Mouse (Mus musculus) stomach, embryonic 16.5 days (tissue): ENCODE results near the gene Ephb2. TPM values are rescaled to one million over a fixed set of nuclear protein-coding genes. Genes with fewer than 3 reads are reported as not detected.
A peak's percentile ranks its signal among the peaks of the same experiment; 100 is the strongest.

Experiments
- ATAC-seq: fragments of 200-750 bp; cut with Nextera tagmentation; 2 replicates; pipeline ENCODE4 v1.8.0; 2017; ENCODE audit warnings: moderate number of reproducible peaks, moderate TSS enrichment; ENCODE audit not compliant: insufficient read depth, low FRiP score
- H3K27ac ChIP-seq: fragments of 300-500 bp; sonication (generic); 2 replicates; pipeline ENCODE4 v1.5.1; 2014; ENCODE audit warnings: low read length
- H3K27me3 ChIP-seq: fragments of 300-500 bp; sonication (generic); 2 replicates; pipeline ENCODE4 v1.6.1; 2014; ENCODE audit warnings: low read length, control low read depth, mixed read lengths; ENCODE audit not compliant: control insufficient read depth, insufficient read depth
- H3K36me3 ChIP-seq: fragments of 300-500 bp; sonication (generic); 2 replicates; pipeline ENCODE4 v1.6.1; 2014; ENCODE audit warnings: low read length; ENCODE audit not compliant: control insufficient read depth, insufficient read depth
- H3K4me1 ChIP-seq: fragments of 300-500 bp; sonication (generic); 2 replicates; pipeline ENCODE4 v1.6.1; 2014; ENCODE audit warnings: low read length, control low read depth, mixed read lengths; ENCODE audit not compliant: control insufficient read depth, insufficient read depth
- H3K4me2 ChIP-seq: fragments of 300-500 bp; sonication (generic); 2 replicates; pipeline ENCODE4 v1.6.1; 2014; ENCODE audit warnings: low read depth, low read length, mixed read lengths
- H3K4me3 ChIP-seq: fragments of 300-500 bp; sonication (generic); replicated peaks from 2 replicates; pipeline ENCODE4 v1.5.1; 2014; ENCODE audit warnings: mild to moderate bottlenecking, low read length
- H3K9ac ChIP-seq: fragments of 300-500 bp; sonication (generic); 2 replicates; pipeline ENCODE4 v1.6.1; 2014; ENCODE audit warnings: low read length
- H3K9me3 ChIP-seq: fragments of 300-500 bp; sonication (generic); replicated peaks from 2 replicates; pipeline ENCODE4 v1.6.1; 2016; ENCODE audit warnings: low read length, control low read depth; ENCODE audit not compliant: control insufficient read depth
- WGBS: fragments of 180-500 bp; shearing (Covaris S2); extraction: QIAGEN DNeasy Blood & Tissue Kit; methylation state at CpG from one replicate; pipeline ENCODE4 v1.1.7; 2014; 5-methylcytosine and 5-hydroxymethylcytosine counted together
- polyA plus RNA-seq: library from polyadenylated mRNA; unstranded; fragments of >200 nt; fragmentation: Nextera tagmentation; extraction: Ambion mirVana; gene quantifications from 2 replicates; pipeline ENCODE4 v1.2.1, GENCODE M21; 2015

Ephb2 gene
- polyA plus RNA-seq, 1 experiment from 2014 or later: 3.8 TPM

DNA sequence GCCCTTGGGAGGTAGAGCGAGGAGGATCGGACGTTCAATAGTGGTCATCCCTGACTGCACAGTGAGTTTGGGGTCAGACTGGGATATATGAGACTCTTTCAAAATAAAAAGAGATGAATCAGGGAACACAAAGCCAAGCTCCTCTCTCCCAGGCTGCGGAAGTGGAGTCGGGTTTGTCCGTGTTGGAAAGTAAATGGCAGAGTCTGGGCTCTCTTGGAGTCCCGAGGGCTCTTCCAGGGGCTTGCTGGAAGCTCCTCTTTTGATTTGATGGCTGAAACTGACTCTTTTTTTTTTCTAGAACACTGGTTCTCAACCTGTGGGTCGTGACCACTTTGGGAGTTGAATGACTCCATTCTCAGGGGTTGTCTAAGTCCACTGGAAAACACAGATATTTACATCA lies 185.5 kb downstream of the Ephb2 start:
- no peak overlapping the region for H3K4me2 ChIP-seq
- WGBS: 82% methylated on average over 8 of the region's 8 CpGs
- ATAC-seq: no peak

GRCm38 (mm10) chr4:136649480-136650196 lies 186.2 kb downstream of the Ephb2 start:
- Histone ChIP-seq H3K9me3 (no peaks in the 10 kb centered on the region), H3K9ac (peak overlapping the region; percentile 54), H3K27me3 (no peaks in the 10 kb centered on the region), H3K4me1 (peaks cover 8% of the 10 kb centered on the region), H3K27ac (no peak overlapping the region; the same call in 1 of the 2 replicates), H3K4me2 (peak overlapping the region; percentile 51), H3K4me3 (peak overlapping the region; percentile 23), H3K36me3 (no peaks in the 10 kb centered on the region)
- peak; percentile 54; the same call in 1 of the 2 replicates for ATAC-seq
- 35% methylated on average over 13 of the region's 13 CpGs for WGBS

More for the DNA sequence above, 185.5 kb downstream of the Ephb2 start:
- Histone ChIP-seq H3K9me3 (no peaks in the 10 kb centered on the region), H3K4me3 (no peak overlapping the region), H3K27me3 (no peaks in the 10 kb centered on the region), H3K36me3 (no peaks in the 10 kb centered on the region), H3K27ac (no peak overlapping the region), H3K4me1 (peaks cover 8% of the 10 kb centered on the region), H3K9ac (no peak overlapping the region)

DNA sequence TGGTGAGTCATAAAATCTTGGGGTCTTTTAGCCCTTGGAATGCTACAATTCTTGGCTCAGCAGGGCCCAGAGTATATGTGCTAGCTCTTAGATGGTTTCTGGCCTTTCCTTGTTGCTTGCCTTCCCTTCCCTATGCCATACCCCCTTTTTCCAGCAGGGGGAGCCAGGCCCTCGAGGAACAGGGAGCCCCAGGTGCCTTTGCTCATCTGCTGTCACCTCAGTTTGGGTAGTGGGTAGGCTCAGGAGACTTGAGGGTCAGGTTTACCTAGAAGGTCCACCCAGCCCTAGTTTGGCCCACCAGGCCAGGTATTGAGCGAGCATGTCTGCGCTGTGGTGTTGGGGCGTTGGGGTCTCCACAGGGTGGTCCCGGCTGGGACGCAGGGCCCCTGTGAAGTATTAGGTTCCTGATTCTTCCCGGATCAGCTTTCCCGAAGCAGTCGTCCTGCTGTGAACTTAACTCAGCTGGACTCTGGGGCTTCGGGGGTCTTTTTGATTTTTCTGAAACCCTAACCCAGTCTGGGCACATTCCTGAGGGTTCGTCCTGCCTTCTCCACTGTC lies 186.8 kb downstream of the Ephb2 start:
- Histone ChIP-seq H3K9ac (peak overlapping the region; percentile 54), H3K4me3 (peak overlapping the region; percentile 23), H3K27ac (no peak overlapping the region; the same call in 1 of the 2 replicates), H3K9me3 (no peaks in the 10 kb centered on the region), H3K36me3 (no peaks in the 10 kb centered on the region), H3K27me3 (no peaks in the 10 kb centered on the region), H3K4me2 (peak overlapping the region; percentile 51), H3K4me1 (peaks cover 8% of the 10 kb centered on the region)
- WGBS: 8% methylated on average over 11 of the region's 11 CpGs
- peak; percentile 22; the same call in 1 of the 2 replicates for ATAC-seq

DNA sequence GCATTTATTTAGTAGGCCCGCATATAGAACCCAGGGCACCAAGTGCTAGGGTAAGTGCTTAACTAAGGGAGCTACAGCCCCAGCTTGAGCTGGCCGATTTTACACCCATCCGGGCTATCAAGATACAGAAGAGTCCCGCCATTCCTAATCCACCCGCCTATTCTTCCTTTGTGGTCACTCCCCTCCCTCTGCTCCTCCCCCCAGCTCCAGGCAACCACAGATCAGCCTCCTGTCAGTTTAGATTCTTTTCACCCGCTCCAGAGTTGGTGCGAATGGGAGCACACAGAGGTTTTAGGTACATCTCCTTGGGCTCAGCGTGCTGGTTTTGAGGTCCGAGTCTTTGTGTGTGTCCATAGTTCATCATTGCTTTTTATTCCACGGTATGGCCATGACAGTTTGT lies 196.9 kb downstream of the Ephb2 start:
- no peaks in the 10 kb centered on the region for H3K9me3 ChIP-seq
- H3K27ac ChIP-seq: no peak overlapping the region
- no peak for ATAC-seq
- peaks cover 11% of the 10 kb centered on the region; the same call in 1 of the 2 replicates for H3K4me1 ChIP-seq
- H3K36me3 ChIP-seq: no peaks in the 10 kb centered on the region
- H3K9ac ChIP-seq: 0 out of 2 replicates have a peak overlapping the region, but pooled peaks have one; percentile 35
- peak overlapping the region; percentile 12; the same call in 1 of the 2 replicates for H3K4me3 ChIP-seq
- H3K27me3 ChIP-seq: peaks cover 15% of the 10 kb centered on the region
- WGBS: 11% methylated on average over 10 of the region's 10 CpGs
- H3K4me2 ChIP-seq: peak overlapping the region; percentile 95

- no peaks in the 10 kb centered on the region for H3K36me3 ChIP-seq
- H3K27me3 ChIP-seq: peaks cover 15% of the 10 kb centered on the region
- H3K4me1 ChIP-seq: peaks cover 11% of the 10 kb centered on the region; the same call in 1 of the 2 replicates
- H3K4me2 ChIP-seq: peak overlapping the region; percentile 95
- H3K9me3 ChIP-seq: no peaks in the 10 kb centered on the region
- H3K4me3 ChIP-seq: no peak overlapping the region
- H3K27ac ChIP-seq: no peak overlapping the region
- ATAC-seq: 0 out of 2 replicates have a peak, but pooled peaks have one; percentile 4
- H3K9ac ChIP-seq: no peak overlapping the region
- 51% methylated on average over 7 of the region's 7 CpGs for WGBS
Observed at GRCm38 (mm10) chr4:136638230-136638750, 197.5 kb downstream of the Ephb2 start.

- peak overlapping the region; percentile 57 for H3K4me3 ChIP-seq
- H3K9me3 ChIP-seq: no peaks in the 10 kb centered on the region
- peaks cover 11% of the 10 kb centered on the region; the same call in 1 of the 2 replicates for H3K4me1 ChIP-seq
- peak; percentile 27; the same call in 1 of the 2 replicates for ATAC-seq
- 1% methylated on average over 75 of the region's 76 CpGs for WGBS
- H3K27ac ChIP-seq: no peak overlapping the region
- peaks cover 15% of the 10 kb centered on the region for H3K27me3 ChIP-seq
- H3K4me2 ChIP-seq: peak overlapping the region; percentile 95
- no peaks in the 10 kb centered on the region for H3K36me3 ChIP-seq
- peak overlapping the region; percentile 73 for H3K9ac ChIP-seq
Observed at GRCm38 (mm10) chr4:136637563-136638229, 198.1 kb downstream of the Ephb2 start.

- Histone ChIP-seq H3K27ac (no peak overlapping the region), H3K9ac (peak overlapping the region; percentile 73), H3K4me2 (peak overlapping the region; percentile 95), H3K9me3 (no peaks in the 10 kb centered on the region), H3K4me1 (peaks cover 11% of the 10 kb centered on the region; the same call in 1 of the 2 replicates), H3K4me3 (peak overlapping the region; percentile 57), H3K27me3 (peaks cover 15% of the 10 kb centered on the region), H3K36me3 (no peaks in the 10 kb centered on the region)
- 14% methylated on average over 37 of the region's 37 CpGs for WGBS
- peak; percentile 8; the same call in 1 of the 2 replicates for ATAC-seq
Observed at GRCm38 (mm10) chr4:136636983-136637562, 198.7 kb downstream of the Ephb2 start.

GRCm38 (mm10) chr4:136636511-136636910 lies 199.3 kb downstream of the Ephb2 start:
- no peaks in the 10 kb centered on the region for H3K9me3 ChIP-seq
- H3K4me2 ChIP-seq: no peak overlapping the region
- no peak overlapping the region for H3K4me3 ChIP-seq
- no peak overlapping the region for H3K9ac ChIP-seq
- ATAC-seq: no peak
- 58% methylated on average over 5 of the region's 5 CpGs for WGBS
- no peak overlapping the region for H3K27ac ChIP-seq
- peaks cover 11% of the 10 kb centered on the region; the same call in 1 of the 2 replicates for H3K4me1 ChIP-seq
- H3K36me3 ChIP-seq: no peaks in the 10 kb centered on the region
- peaks cover 15% of the 10 kb centered on the region for H3K27me3 ChIP-seq
